13 mouse cellular contexts compared by ENCODE assay signal in genomic region chr4:100219026-100219425, GRCm38 (mm10).
DNase-seq lines count a peak whose midpoint lies in the region; ATAC-seq and TF ChIP-seq lines count a peak whose summit lies in the region.
"Had no signal": no experiment of that assay in that cellular context is flagged by ENCODE, and none has a peak within 500 bp of the region (broad histone marks: within the 10 kb centered on the region; RNA-seq: fewer than 3 reads in every experiment).

No protein-coding gene starts in this region.

- no peaks in the 10 kb centered on the region for H3K36me3 ChIP-seq in hindbrain, postnatal 0 days (ENCODE audit: insufficient read depth, low read length)
- H3K36me3 ChIP-seq in hindbrain, embryonic 11.5 days (ENCODE audit: control insufficient read depth, insufficient read depth, low read length), result no peaks in the 10 kb centered on the region
- no peaks in the 10 kb centered on the region for H3K36me3 ChIP-seq in embryonic facial prominence, embryonic 10.5 days (replicated peaks)
- H3K36me3 ChIP-seq in forebrain, embryonic 11.5 days (ENCODE audit: control insufficient read depth, insufficient read depth, low read length), result no peaks in the 10 kb centered on the region
- H3K36me3 ChIP-seq: embryonic facial prominence, embryonic 15.5 days; limb, embryonic 15.5 days; midbrain, embryonic 10.5 days had no signal

- no peak for TF ChIP-seq POLR2A in cerebellum, adult 2 months (IDR thresholded peaks at IDR 0.05; ENCODE audit: borderline replicate concordance, insufficient read depth, low read length)

- no peak overlapping the region for H3K4me3 ChIP-seq in hindbrain, postnatal 0 days (ENCODE audit: low read length)
- no peak overlapping the region for H3K4me3 ChIP-seq in hindbrain, embryonic 11.5 days (ENCODE audit: low read depth, low read length)
- H3K4me3 ChIP-seq in cerebellum, adult 2 months (replicated peaks; ENCODE audit: insufficient read depth, low read depth, low read length), result no peak overlapping the region
- no peak overlapping the region for H3K4me3 ChIP-seq in embryonic facial prominence, embryonic 10.5 days
- no peak overlapping the region for H3K4me3 ChIP-seq in forebrain, embryonic 11.5 days (ENCODE audit: low read depth, low read length)
- H3K4me3 ChIP-seq: embryonic facial prominence, embryonic 15.5 days; limb, embryonic 15.5 days; midbrain, embryonic 10.5 days had no signal

- 71% methylated on average over 4 of the region's 4 CpGs for WGBS in hindbrain, postnatal 0 days
- 76% methylated on average over 4 of the region's 4 CpGs for WGBS in hindbrain, embryonic 11.5 days
- 5% methylated on average over 4 of the region's 4 CpGs for WGBS in cerebellum, adult 2 months
- WGBS in embryonic facial prominence, embryonic 10.5 days, result 56% methylated on average over 4 of the region's 4 CpGs
- 89% methylated on average over 4 of the region's 4 CpGs for WGBS in forebrain, embryonic 11.5 days

- H3K9ac ChIP-seq in hindbrain, postnatal 0 days (replicated peaks; ENCODE audit: low read length), result no peak overlapping the region
- H3K9ac ChIP-seq in hindbrain, embryonic 11.5 days (ENCODE audit: low read depth, low read length), result no peak overlapping the region
- H3K9ac ChIP-seq in forebrain, embryonic 11.5 days (ENCODE audit: low read length), result no peak overlapping the region
- H3K9ac ChIP-seq: embryonic facial prominence, embryonic 15.5 days; forebrain, postnatal 0 days; limb, embryonic 15.5 days had no signal

- no peak for TF ChIP-seq CTCF in hindbrain, postnatal 0 days (IDR thresholded peaks at IDR 0.05; ENCODE audit: low read depth)
- no peak for TF ChIP-seq CTCF in cerebellum, adult 2 months (IDR thresholded peaks at IDR 0.05; ENCODE audit: borderline replicate concordance, insufficient read depth, low read depth, low read length)

- no peaks in the 10 kb centered on the region for H3K4me1 ChIP-seq in hindbrain, postnatal 0 days (ENCODE audit: insufficient read depth, low read length)
- H3K4me1 ChIP-seq in hindbrain, embryonic 11.5 days (replicated peaks; ENCODE audit: control insufficient read depth, insufficient read depth, low read length), result no peaks in the 10 kb centered on the region
- H3K4me1 ChIP-seq in cerebellum, adult 2 months (ENCODE audit: control insufficient read depth, insufficient read depth, low read length), result peaks cover 33% of the 10 kb centered on the region
- peaks cover 69% of the 10 kb centered on the region for H3K4me1 ChIP-seq in embryonic facial prominence, embryonic 10.5 days
- H3K4me1 ChIP-seq in forebrain, embryonic 11.5 days (replicated peaks; ENCODE audit: control insufficient read depth, insufficient read depth, low read length), result no peaks in the 10 kb centered on the region

- DNase-seq in hindbrain, postnatal 0 days (ENCODE audit: low spot score), result peak; percentile 84
- no peak for DNase-seq in hindbrain, embryonic 11.5 days (ENCODE audit: low spot score)
- peak; percentile 83 to 94 for DNase-seq in cerebellum, adult 2 months
- DNase-seq in embryonic facial prominence, embryonic 10.5 days (ENCODE audit: low spot score), result peak; percentile 53
- DNase-seq in forebrain, embryonic 11.5 days (ENCODE audit: low spot score), result no peak
- no peak for DNase-seq in urinary bladder, postnatal 25 days (ENCODE audit: low spot score)
- no peak for DNase-seq in thymus, postnatal 25 days
- DNase-seq: forebrain, postnatal 0 days; kidney, adult 18-20 months had no signal

- H3K27me3 ChIP-seq in hindbrain, postnatal 0 days (ENCODE audit: insufficient read depth, low read length), result no peaks in the 10 kb centered on the region
- no peaks in the 10 kb centered on the region for H3K27me3 ChIP-seq in hindbrain, embryonic 11.5 days (ENCODE audit: control insufficient read depth, insufficient read depth, low read length)
- no peaks in the 10 kb centered on the region for H3K27me3 ChIP-seq in cerebellum, adult 2 months (ENCODE audit: control insufficient read depth, insufficient read depth, low read length)
- H3K27me3 ChIP-seq in embryonic facial prominence, embryonic 10.5 days (replicated peaks; ENCODE audit: low read depth, poor library complexity, severe bottlenecking), result peaks cover 7% of the 10 kb centered on the region; the same call in 1 of the 2 replicates
- no peaks in the 10 kb centered on the region for H3K27me3 ChIP-seq in forebrain, embryonic 11.5 days (ENCODE audit: control insufficient read depth, insufficient read depth, low read length)
- H3K27me3 ChIP-seq: embryonic facial prominence, embryonic 15.5 days had no signal

- no peak overlapping the region for H3K4me2 ChIP-seq in hindbrain, postnatal 0 days (ENCODE audit: low read depth, low read length)
- H3K4me2 ChIP-seq in hindbrain, embryonic 11.5 days (replicated peaks; ENCODE audit: low read depth, low read length), result no peak overlapping the region
- H3K4me2 ChIP-seq in forebrain, embryonic 11.5 days (ENCODE audit: low read depth, low read length, severe bottlenecking), result no peak overlapping the region
- H3K4me2 ChIP-seq: embryonic facial prominence, embryonic 15.5 days; limb, embryonic 15.5 days had no signal

- ATAC-seq in hindbrain, postnatal 0 days, result peak; percentile 92
- ATAC-seq in hindbrain, embryonic 11.5 days (ENCODE audit: low FRiP score), result no peak
- ATAC-seq in megakaryocyte, adult 5-6 weeks (ENCODE audit: poor library complexity, severe bottlenecking), result peak; percentile 55
- no peak for ATAC-seq in forebrain, embryonic 11.5 days (replicated peaks; ENCODE audit: low FRiP score)
- ATAC-seq: forebrain, postnatal 0 days had no signal

- no peaks in the 10 kb centered on the region for H3K9me3 ChIP-seq in hindbrain, postnatal 0 days (ENCODE audit: low read length)
- H3K9me3 ChIP-seq in hindbrain, embryonic 11.5 days (ENCODE audit: control insufficient read depth, low read length), result no peaks in the 10 kb centered on the region
- no peaks in the 10 kb centered on the region for H3K9me3 ChIP-seq in embryonic facial prominence, embryonic 10.5 days
- no peaks in the 10 kb centered on the region for H3K9me3 ChIP-seq in forebrain, embryonic 11.5 days (ENCODE audit: control insufficient read depth, low read length)
- H3K9me3 ChIP-seq: embryonic facial prominence, embryonic 15.5 days; limb, embryonic 15.5 days; midbrain, embryonic 10.5 days had no signal

- H3K27ac ChIP-seq in hindbrain, postnatal 0 days, result no peak overlapping the region
- H3K27ac ChIP-seq in hindbrain, embryonic 11.5 days (ENCODE audit: low read depth, low read length), result no peak overlapping the region
- H3K27ac ChIP-seq in cerebellum, adult 2 months (ENCODE audit: insufficient read depth, low read length), result peak overlapping the region; percentile 36
- peak overlapping the region; percentile 7; the same call in 1 of the 2 replicates for H3K27ac ChIP-seq in embryonic facial prominence, embryonic 10.5 days (replicated peaks)
- H3K27ac ChIP-seq in forebrain, embryonic 11.5 days (ENCODE audit: low read depth, low read length), result no peak overlapping the region
- H3K27ac ChIP-seq: embryonic facial prominence, embryonic 15.5 days; limb, embryonic 15.5 days; midbrain, embryonic 10.5 days had no signal

Comparison
In these comparisons a context has a peak if more than half of its experiments do, and no peak if none do; other contexts are left out.
1. ATAC-seq: peak in hindbrain, postnatal 0 days (single experiment) and megakaryocyte, adult 5-6 weeks (single experiment); none in hindbrain, embryonic 11.5 days (single experiment) and forebrain, embryonic 11.5 days (single experiment).
2. DNase-seq: peak in hindbrain, postnatal 0 days (single experiment), cerebellum, adult 2 months (2 of 2) and embryonic facial prominence, embryonic 10.5 days (single experiment); none in hindbrain, embryonic 11.5 days (single experiment), forebrain, embryonic 11.5 days (single experiment), urinary bladder, postnatal 25 days (single experiment) and thymus, postnatal 25 days (single experiment).
3. H3K27ac ChIP-seq: peak in cerebellum, adult 2 months (single experiment) and embryonic facial prominence, embryonic 10.5 days (single experiment); none in hindbrain, postnatal 0 days (single experiment), hindbrain, embryonic 11.5 days (single experiment) and forebrain, embryonic 11.5 days (single experiment).